Mouse (Mus musculus) lung, embryonic 14.5 days (tissue): ENCODE results near the gene Ryr2. TPM values are rescaled to one million over a fixed set of nuclear protein-coding genes. Genes with fewer than 3 reads are reported as not detected.

Experiments used
- ATAC-seq: fragments of 200-750 bp; cut with Nextera tagmentation; 2 replicates; pipeline ENCODE4 v1.8.0; 2017; ENCODE audit warnings: mild to moderate bottlenecking, moderate TSS enrichment, moderate library complexity; ENCODE audit not compliant: insufficient read depth
- DNase-seq: peaks from one replicate; pipeline ENCODE4 v3.0.0-alpha.2; 2015
- H3K27ac ChIP-seq: fragments of 300-500 bp; sonication (generic); 2 replicates; pipeline ENCODE4 v1.5.1; 2014; ENCODE audit warnings: low read depth, mild to moderate bottlenecking, moderate library complexity
- H3K27me3 ChIP-seq: fragments of 300-500 bp; sonication (generic); 2 replicates; pipeline ENCODE4 v1.6.1; 2014; ENCODE audit warnings: low read length, control low read depth; ENCODE audit not compliant: insufficient read depth
- H3K36me3 ChIP-seq: fragments of 300-500 bp; sonication (generic); 2 replicates; pipeline ENCODE4 v1.6.1; 2014; ENCODE audit warnings: control low read depth; ENCODE audit not compliant: insufficient read depth
- H3K4me1 ChIP-seq: fragments of 300-500 bp; sonication (generic); 2 replicates; pipeline ENCODE4 v1.6.1; 2014; ENCODE audit warnings: antibody characterized with exemption, control low read depth; ENCODE audit not compliant: insufficient read depth
- H3K4me2 ChIP-seq: fragments of 300-500 bp; sonication (generic); 2 replicates; pipeline ENCODE4 v1.6.1; 2014; ENCODE audit warnings: mild to moderate bottlenecking
- H3K4me3 ChIP-seq: fragments of 300-500 bp; sonication (generic); 2 replicates; pipeline ENCODE4 v1.5.1; 2014; ENCODE audit warnings: low read depth, low read length
- H3K9ac ChIP-seq: fragments of 300-500 bp; sonication (generic); 2 replicates; pipeline ENCODE4 v1.6.1; 2014
- H3K9me3 ChIP-seq: fragments of 300-500 bp; sonication (generic); 2 replicates; pipeline ENCODE4 v1.6.1; 2016; ENCODE audit warnings: low read depth, low read length, control low read depth
- CTCF ChIP-seq: IDR thresholded peaks from 2 replicates; pipeline ENCODE4 v1.5.1; 2016; ENCODE audit warnings: antibody characterized with exemption, low read depth
- WGBS: fragments of 180-500 bp; shearing (Covaris S2); extraction: QIAGEN DNeasy Blood & Tissue Kit; methylation state at CpG from one replicate; pipeline ENCODE4 v1.1.7; 2014; 5-methylcytosine and 5-hydroxymethylcytosine counted together
- polyA plus RNA-seq: library from polyadenylated mRNA; unstranded; fragments of >200 nt; fragmentation: Nextera tagmentation; extraction: Ambion mirVana; gene quantifications from 2 replicates; pipeline ENCODE4 v1.2.1, GENCODE M21; 2014

Gene Ryr2
- polyA plus RNA-seq, 1 experiment from 2014 or later, result 2.3 TPM

- DNase-seq, result no peak
- Histone ChIP-seq H3K4me1 (no peaks in the 10 kb centered on the region), H3K9ac (no peak overlapping the region), H3K36me3 (no peaks in the 10 kb centered on the region), H3K4me3 (no peak overlapping the region), H3K27ac (no peak overlapping the region), H3K27me3 (no peaks in the 10 kb centered on the region), H3K9me3 (no peaks in the 10 kb centered on the region), H3K4me2 (no peak overlapping the region)
- 84% methylated on average over 4 of the region's 4 CpGs for WGBS
- no peak for TF ChIP-seq CTCF
- no peak for ATAC-seq
Observed at GRCm38 (mm10) chr13:11882359-11882758, 224.4 kb downstream of the Ryr2 start.

- no peak overlapping the region for H3K4me2 ChIP-seq
- no peaks in the 10 kb centered on the region for H3K36me3 ChIP-seq
- no peaks in the 10 kb centered on the region for H3K27me3 ChIP-seq
- no peaks in the 10 kb centered on the region for H3K9me3 ChIP-seq
- no peak for TF ChIP-seq CTCF
- no peaks in the 10 kb centered on the region for H3K4me1 ChIP-seq
- H3K9ac ChIP-seq, result no peak overlapping the region
- no peak overlapping the region for H3K4me3 ChIP-seq
- no peak for DNase-seq
- no peak overlapping the region for H3K27ac ChIP-seq
- WGBS, result 85% methylated on average over 10 of the region's 10 CpGs
- no peak for ATAC-seq
Observed at GRCm38 (mm10) chr13:11880503-11881227, 226.1 kb downstream of the Ryr2 start.

GRCm38 (mm10) chr13:11879037-11879436, 227.7 kb downstream of the Ryr2 start:
- no peak overlapping the region for H3K4me3 ChIP-seq
- H3K9me3 ChIP-seq, result no peaks in the 10 kb centered on the region
- no peak overlapping the region for H3K27ac ChIP-seq
- no peak overlapping the region for H3K4me2 ChIP-seq
- DNase-seq (no peak), ATAC-seq (no peak)
- H3K36me3 ChIP-seq, result no peaks in the 10 kb centered on the region
- no peak for TF ChIP-seq CTCF
- no peaks in the 10 kb centered on the region for H3K4me1 ChIP-seq
- H3K9ac ChIP-seq, result no peak overlapping the region
- H3K27me3 ChIP-seq, result no peaks in the 10 kb centered on the region
- WGBS, result 75% methylated on average over 3 of the region's 3 CpGs

- peak; percentile 59 for TF ChIP-seq CTCF
- no peak for ATAC-seq
- Histone ChIP-seq H3K36me3 (no peaks in the 10 kb centered on the region), H3K4me3 (no peak overlapping the region), H3K4me2 (no peak overlapping the region), H3K9me3 (no peaks in the 10 kb centered on the region), H3K4me1 (no peaks in the 10 kb centered on the region), H3K27ac (no peak overlapping the region), H3K27me3 (no peaks in the 10 kb centered on the region), H3K9ac (no peak overlapping the region)
- peak; percentile 25 for DNase-seq
- 6% methylated on average over 1 of the region's 1 CpGs for WGBS
Observed at GRCm38 (mm10) chr13:11874852-11875251, 231.9 kb downstream of the Ryr2 start.

GRCm38 (mm10) chr13:11869971-11870370, 236.8 kb downstream of the Ryr2 start:
- H3K9me3 ChIP-seq, result no peaks in the 10 kb centered on the region
- H3K4me3 ChIP-seq, result no peak overlapping the region
- H3K9ac ChIP-seq, result no peak overlapping the region
- H3K27me3 ChIP-seq, result no peaks in the 10 kb centered on the region
- H3K36me3 ChIP-seq, result no peaks in the 10 kb centered on the region
- no peak overlapping the region for H3K27ac ChIP-seq
- ATAC-seq (no peak), DNase-seq (no peak)
- 81% methylated on average over 1 of the region's 1 CpGs for WGBS
- TF ChIP-seq CTCF, result 0 out of 2 replicates have a peak, but pooled peaks have one; percentile 11
- no peaks in the 10 kb centered on the region for H3K4me1 ChIP-seq
- H3K4me2 ChIP-seq, result no peak overlapping the region

GRCm38 (mm10) chr13:11869486-11869885, 237.3 kb downstream of the Ryr2 start:
- DNase-seq (peak; percentile 11), ATAC-seq (no peak)
- no peaks in the 10 kb centered on the region for H3K4me1 ChIP-seq
- WGBS, result 75% methylated on average over 2 of the region's 2 CpGs
- no peaks in the 10 kb centered on the region for H3K36me3 ChIP-seq
- no peaks in the 10 kb centered on the region for H3K9me3 ChIP-seq
- H3K4me2 ChIP-seq, result no peak overlapping the region
- H3K4me3 ChIP-seq, result no peak overlapping the region
- H3K27ac ChIP-seq, result no peak overlapping the region
- H3K9ac ChIP-seq, result no peak overlapping the region
- H3K27me3 ChIP-seq, result no peaks in the 10 kb centered on the region
- TF ChIP-seq CTCF, result no peak

GRCm38 (mm10) chr13:11868979-11869378, 237.8 kb downstream of the Ryr2 start:
- DNase-seq (no peak), ATAC-seq (no peak)
- Histone ChIP-seq H3K36me3 (no peaks in the 10 kb centered on the region), H3K27me3 (no peaks in the 10 kb centered on the region), H3K4me1 (no peaks in the 10 kb centered on the region), H3K27ac (no peak overlapping the region), H3K4me3 (no peak overlapping the region), H3K9me3 (no peaks in the 10 kb centered on the region), H3K9ac (no peak overlapping the region), H3K4me2 (no peak overlapping the region)
- TF ChIP-seq CTCF, result no peak
- 71% methylated on average over 2 of the region's 2 CpGs for WGBS
